Mouse (Mus musculus): ENCODE measurements around the gene 2810408A11Rik. TPM values are rescaled to one million over a fixed set of nuclear protein-coding genes. Genes with fewer than 3 reads are reported as not detected.
"Not testable (repeated sequence)": the region's sequence is repeated elsewhere in the genome, so short reads cannot be mapped to it uniquely, and the experiment has no call there.

2810408A11Rik gene
- polyA plus RNA-seq, 1 experiment from 2014 or later = 26.0 TPM

- DNase-seq (ENCODE audit: low spot score) = no peak
These were observed 31.5 kb upstream of the 2810408A11Rik start for GRCm38 (mm10) chr11:69932254-69932653.

GRCm38 (mm10) chr11:69931769-69932168 is 31.0 kb upstream of the 2810408A11Rik start:
- DNase-seq (ENCODE audit: low spot score) = no peak

GRCm38 (mm10) chr11:69930967-69931537 is 30.3 kb upstream of the 2810408A11Rik start:
- DNase-seq (ENCODE audit: low spot score) = peak; percentile 45

GRCm38 (mm10) chr11:69930176-69930575 is 29.4 kb upstream of the 2810408A11Rik start:
- DNase-seq (ENCODE audit: low spot score) = not testable (repeated sequence)

- DNase-seq (ENCODE audit: low spot score) = no peak
These were observed 28.9 kb upstream of the 2810408A11Rik start for GRCm38 (mm10) chr11:69929712-69930111.

GRCm38 (mm10) chr11:69927501-69927900 is 26.7 kb upstream of the 2810408A11Rik start:
- no peak for DNase-seq (ENCODE audit: low spot score)

GRCm38 (mm10) chr11:69922796-69923195 is 22.0 kb upstream of the 2810408A11Rik start:
- no peak for DNase-seq (ENCODE audit: low spot score)

GRCm38 (mm10) chr11:69922012-69922756 is 21.4 kb upstream of the 2810408A11Rik start:
- DNase-seq (ENCODE audit: low spot score) = peak; percentile 34

GRCm38 (mm10) chr11:69921114-69922011 is 20.6 kb upstream of the 2810408A11Rik start, which contains the start of gene Eif5a:
TSS of gene Eif5a (minus strand) at chr11:69921958.
- DNase-seq (ENCODE audit: low spot score) = peak; percentile 100

GRCm38 (mm10) chr11:69920266-69921031 is 19.7 kb upstream of the 2810408A11Rik start:
- DNase-seq (ENCODE audit: low spot score) = peak; percentile 44

GRCm38 (mm10) chr11:69919661-69920265 is 19.0 kb upstream of the 2810408A11Rik start:
- DNase-seq (ENCODE audit: low spot score) = peak; percentile 78

GRCm38 (mm10) chr11:69919053-69919452 is 18.3 kb upstream of the 2810408A11Rik start:
- DNase-seq (ENCODE audit: low spot score) = no peak

GRCm38 (mm10) chr11:69918118-69918517 is 17.3 kb upstream of the 2810408A11Rik start:
- DNase-seq (ENCODE audit: low spot score) = no peak

- no peak for DNase-seq (ENCODE audit: low spot score)
These were observed 16.7 kb upstream of the 2810408A11Rik start for GRCm38 (mm10) chr11:69917379-69917948.

- DNase-seq (ENCODE audit: low spot score) = not testable (repeated sequence)
These were observed 16.0 kb upstream of the 2810408A11Rik start for GRCm38 (mm10) chr11:69916652-69917378.

- no peak for DNase-seq (ENCODE audit: low spot score)
These were observed 15.2 kb upstream of the 2810408A11Rik start for GRCm38 (mm10) chr11:69915667-69916627.

- DNase-seq (ENCODE audit: low spot score) = no peak
These were observed 14.2 kb upstream of the 2810408A11Rik start for GRCm38 (mm10) chr11:69914917-69915430.

- DNase-seq (ENCODE audit: low spot score) = no peak
These were observed 13.6 kb upstream of the 2810408A11Rik start for GRCm38 (mm10) chr11:69914372-69914764.
